Mouse (Mus musculus): ENCODE results near the gene Ankrd33. TPM values are rescaled to one million over a fixed set of nuclear protein-coding genes. Genes with fewer than 3 reads are reported as not detected.

The Ankrd33 gene
- polyA plus RNA-seq (2014; fragmentation: Nextera tagmentation; extraction: Ambion mirVana) = not detected in 2 replicates

DNA sequence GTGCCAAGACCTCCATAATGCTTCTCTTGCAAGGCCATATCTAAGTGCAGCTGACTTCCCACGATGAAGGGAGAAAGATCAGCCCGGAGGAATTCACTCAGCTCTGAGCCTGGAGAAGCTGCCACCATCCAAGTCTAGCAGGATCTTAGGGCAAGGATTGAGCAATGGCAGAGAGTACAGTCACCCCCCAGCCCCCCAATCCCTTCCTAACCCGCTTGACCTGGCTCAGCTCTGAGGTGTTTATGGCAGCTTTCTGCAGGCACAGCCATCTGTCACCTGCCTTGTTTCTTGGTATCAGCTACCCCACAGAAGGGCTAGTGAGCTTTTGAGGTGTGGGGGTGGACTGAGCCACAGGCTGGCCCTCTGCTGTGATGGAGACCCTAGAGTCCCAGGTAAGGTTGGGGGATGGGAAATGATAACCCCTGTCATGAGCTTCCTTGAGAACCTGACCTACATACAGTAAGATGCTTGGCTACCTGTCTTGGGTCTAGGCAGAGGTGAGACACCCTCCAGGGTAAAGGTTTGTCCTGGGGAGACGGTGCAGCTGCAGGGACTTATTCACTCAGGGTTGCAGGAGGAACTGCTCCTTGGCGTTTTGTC is at the start of gene Ankrd33:
Gene Ankrd33 (plus strand): TSS at position 245 of the 600 bp plus-strand sequence.
- no peaks in the 10 kb centered on the region for H3K27me3 ChIP-seq (ENCODE audit: control insufficient read depth, insufficient read depth, low read length)
- H3K36me3 ChIP-seq (ENCODE audit: control insufficient read depth, insufficient read depth, low read length) = no peaks in the 10 kb centered on the region
- 0 out of 2 replicates have a peak, but pooled peaks cover 3% of the 10 kb centered on the region for H3K9me3 ChIP-seq (replicated peaks; ENCODE audit: control insufficient read depth, low read length)
- no peak for ATAC-seq (replicated peaks; ENCODE audit: insufficient number of reproducible peaks, low FRiP score, low TSS enrichment)
- 72% methylated on average over 5 of the region's 5 CpGs for whole genome bisulfite sequencing (ENCODE audit: insufficient replicate concordance)
- no peak within 1 kb of the TSS for H3K4me2 ChIP-seq
- H3K27ac ChIP-seq (ENCODE audit: low read depth, low read length) = no peak within 1 kb of the TSS
- H3K4me1 ChIP-seq (ENCODE audit: control insufficient read depth, insufficient read depth, low read length) = peaks cover 2% of the 10 kb centered on the region; the same call in 1 of the 2 replicates
- H3K9ac ChIP-seq (ENCODE audit: low read depth, low read length) = no peak within 1 kb of the TSS
- H3K4me3 ChIP-seq (ENCODE audit: low read depth, low read length) = no peak within 1 kb of the TSS

DNA sequence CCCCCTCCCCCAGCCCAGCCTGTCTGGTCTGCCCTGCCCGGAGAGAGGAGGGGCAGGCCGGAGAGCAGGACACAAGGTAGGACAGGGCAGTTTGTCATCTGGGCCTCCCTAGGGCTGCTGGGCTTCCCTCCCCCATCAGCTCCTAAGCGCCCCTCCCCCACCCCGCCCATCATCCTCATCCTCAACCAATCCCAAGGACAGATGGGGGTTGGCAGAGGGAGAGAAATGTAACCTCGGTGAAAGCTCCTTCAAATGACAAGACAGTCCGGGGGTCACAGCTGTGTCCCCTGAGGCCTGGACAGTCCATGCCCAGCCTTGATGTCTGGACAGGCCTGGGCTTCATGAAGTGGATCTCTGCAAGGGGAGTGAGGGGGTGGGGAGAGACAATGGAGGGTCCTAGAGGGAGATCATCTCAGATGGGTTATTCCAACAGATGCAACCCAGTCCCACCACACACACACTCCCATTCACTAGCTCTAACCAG is 49.1 kb upstream of the Ankrd33 start:
- Histone ChIP-seq H3K4me3 (ENCODE audit: low read depth, low read length) (no peak overlapping the region), H3K4me1 (ENCODE audit: control insufficient read depth, insufficient read depth, low read length) (peaks cover 44% of the 10 kb centered on the region), H3K9me3 (replicated peaks; ENCODE audit: control insufficient read depth, low read length) (no peaks in the 10 kb centered on the region), H3K27ac (ENCODE audit: low read depth, low read length) (no peak overlapping the region), H3K36me3 (ENCODE audit: control insufficient read depth, insufficient read depth, low read length) (no peaks in the 10 kb centered on the region), H3K9ac (ENCODE audit: low read depth, low read length) (no peak overlapping the region), H3K27me3 (ENCODE audit: control insufficient read depth, insufficient read depth, low read length) (no peaks in the 10 kb centered on the region; the same call in 1 of the 2 replicates), H3K4me2 (no peak overlapping the region)
- no peak for ATAC-seq (replicated peaks; ENCODE audit: insufficient number of reproducible peaks, low FRiP score, low TSS enrichment)
- WGBS (ENCODE audit: insufficient replicate concordance) = 23% methylated on average over 6 of the region's 6 CpGs

DNA sequence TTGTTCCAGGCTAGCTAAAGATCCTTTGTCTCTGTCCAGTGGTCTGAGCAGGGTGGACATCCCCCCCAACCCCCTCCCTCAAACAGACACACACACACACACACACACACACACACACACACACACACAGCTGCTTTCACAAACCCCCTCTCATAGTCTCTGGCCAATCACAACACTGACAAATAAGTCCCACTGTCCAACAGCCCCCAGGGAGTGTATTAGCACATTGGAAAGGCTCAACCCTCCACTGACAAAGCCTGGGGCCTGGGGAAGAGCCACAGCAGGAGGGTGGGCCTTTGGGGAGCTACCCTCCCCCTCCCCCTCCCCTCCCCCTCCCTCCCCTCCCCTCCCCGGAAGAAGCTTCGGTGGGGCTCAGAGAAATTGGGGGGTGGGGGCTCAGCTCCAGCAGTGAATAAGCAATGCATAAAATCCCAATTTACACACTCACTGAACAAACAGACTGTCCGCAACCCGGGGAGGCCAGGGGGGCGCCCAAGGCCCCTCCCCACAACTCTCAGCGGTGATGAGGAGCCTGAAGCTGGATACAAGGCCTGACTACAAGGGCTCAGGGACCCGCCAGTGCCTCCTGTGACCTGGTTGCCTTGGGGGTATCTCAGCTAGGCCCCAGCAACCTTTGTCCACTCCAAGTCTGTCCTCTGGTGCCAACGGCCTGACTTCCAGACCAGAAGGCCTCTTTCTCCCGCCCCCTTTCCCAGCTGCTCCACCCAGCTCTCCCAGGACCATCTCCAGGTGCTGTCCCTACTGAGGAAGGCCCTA is 48.4 kb upstream of the Ankrd33 start:
- peaks cover 48% of the 10 kb centered on the region for H3K4me1 ChIP-seq (ENCODE audit: control insufficient read depth, insufficient read depth, low read length)

DNA sequence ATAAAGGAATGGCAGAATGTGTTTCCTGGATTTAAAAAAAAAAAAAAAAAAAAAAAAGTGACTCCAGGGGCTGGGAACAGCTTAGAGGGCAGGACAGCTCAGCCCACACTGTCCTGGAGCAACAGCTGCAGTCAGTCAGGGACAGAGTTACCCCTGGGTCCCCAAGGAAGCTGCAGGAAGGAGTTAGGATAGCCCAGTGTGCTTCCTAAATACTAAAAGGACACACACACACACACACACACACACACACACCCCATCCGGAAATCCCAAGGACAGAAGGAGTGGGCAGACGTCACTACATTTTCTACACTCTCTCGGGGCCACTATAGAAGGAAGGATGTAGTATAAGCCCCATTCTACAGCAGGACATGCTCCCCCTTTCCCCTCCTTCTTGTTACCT is 47.5 kb upstream of the Ankrd33 start:
- no peak for ATAC-seq (replicated peaks; ENCODE audit: insufficient number of reproducible peaks, low FRiP score, low TSS enrichment)
- H3K27ac ChIP-seq (ENCODE audit: low read depth, low read length) = no peak overlapping the region
- H3K27me3 ChIP-seq (ENCODE audit: control insufficient read depth, insufficient read depth, low read length) = no peaks in the 10 kb centered on the region; the same call in 1 of the 2 replicates
- no peaks in the 10 kb centered on the region for H3K36me3 ChIP-seq (ENCODE audit: control insufficient read depth, insufficient read depth, low read length)
- H3K4me1 ChIP-seq (ENCODE audit: control insufficient read depth, insufficient read depth, low read length) = peaks cover 49% of the 10 kb centered on the region
- H3K9me3 ChIP-seq (replicated peaks; ENCODE audit: control insufficient read depth, low read length) = no peaks in the 10 kb centered on the region
- H3K4me3 ChIP-seq (ENCODE audit: low read depth, low read length) = no peak overlapping the region
- 42% methylated on average over 3 of the region's 3 CpGs for whole genome bisulfite sequencing (ENCODE audit: insufficient replicate concordance)
- no peak overlapping the region for H3K4me2 ChIP-seq
- no peak overlapping the region for H3K9ac ChIP-seq (ENCODE audit: low read depth, low read length)

More for the DNA sequence above, 48.4 kb upstream of the Ankrd33 start:
- no peak overlapping the region for H3K4me3 ChIP-seq (ENCODE audit: low read depth, low read length)
- H3K4me2 ChIP-seq = no peak overlapping the region
- no peak overlapping the region for H3K27ac ChIP-seq (ENCODE audit: low read depth, low read length)
- no peak overlapping the region for H3K9ac ChIP-seq (ENCODE audit: low read depth, low read length)
- no peaks in the 10 kb centered on the region; the same call in 1 of the 2 replicates for H3K27me3 ChIP-seq (ENCODE audit: control insufficient read depth, insufficient read depth, low read length)
- H3K9me3 ChIP-seq (replicated peaks; ENCODE audit: control insufficient read depth, low read length) = no peaks in the 10 kb centered on the region
- H3K36me3 ChIP-seq (ENCODE audit: control insufficient read depth, insufficient read depth, low read length) = no peaks in the 10 kb centered on the region
- ATAC-seq (replicated peaks; ENCODE audit: insufficient number of reproducible peaks, low FRiP score, low TSS enrichment) = no peak
- WGBS (ENCODE audit: insufficient replicate concordance) = 39% methylated on average over 7 of the region's 9 CpGs

DNA sequence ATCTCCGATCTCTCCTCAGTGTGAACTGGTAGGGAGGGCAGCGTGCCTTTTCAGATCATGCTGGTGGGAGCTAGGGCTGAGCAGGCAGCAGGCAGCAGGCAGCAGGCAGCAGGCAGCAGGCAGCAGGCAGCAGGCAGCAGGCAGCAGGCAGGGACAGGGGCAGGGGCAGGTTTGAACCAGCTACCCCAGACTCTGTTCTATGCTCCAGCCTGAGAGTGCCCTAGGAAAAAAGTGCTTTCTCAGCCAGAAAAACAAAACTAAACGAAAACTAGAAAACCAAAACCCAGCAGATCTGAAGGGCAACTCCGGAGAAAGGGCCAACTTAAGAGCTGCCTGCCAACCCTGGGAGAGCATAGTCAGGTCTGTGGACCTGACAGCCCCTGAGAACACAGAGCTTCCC is 46.9 kb upstream of the Ankrd33 start:
- WGBS (ENCODE audit: insufficient replicate concordance) = 65% methylated on average over 4 of the region's 4 CpGs

DNA sequence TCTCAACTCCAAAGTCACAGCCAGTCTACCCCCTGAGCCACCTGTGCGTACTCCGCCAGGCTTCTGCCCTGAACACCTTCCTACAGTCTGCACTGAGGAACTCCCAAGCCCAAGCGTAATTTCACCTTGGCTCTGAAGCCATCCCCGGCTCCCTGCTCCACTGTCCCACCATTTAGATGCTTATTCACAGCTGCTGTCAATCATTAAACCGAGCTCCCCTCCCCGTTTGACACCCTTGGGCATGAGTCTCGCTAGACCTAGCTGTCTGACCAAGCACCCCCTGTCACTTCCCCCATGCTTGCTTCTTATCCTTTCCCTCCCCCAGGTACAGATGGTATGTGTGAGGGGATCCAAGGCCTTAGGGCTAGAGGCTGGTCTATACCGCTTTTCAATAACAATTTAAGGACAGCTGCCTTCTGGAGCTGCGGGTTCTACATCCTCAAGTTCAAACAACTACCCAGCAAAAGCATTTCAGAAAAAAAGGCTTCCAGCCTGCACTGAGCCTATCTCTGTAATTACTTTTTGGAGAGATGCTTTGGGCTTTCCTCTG is 45.8 kb upstream of the Ankrd33 start:
- Histone ChIP-seq H3K27me3 (ENCODE audit: control insufficient read depth, insufficient read depth, low read length) (no peaks in the 10 kb centered on the region), H3K4me1 (ENCODE audit: control insufficient read depth, insufficient read depth, low read length) (peaks cover 51% of the 10 kb centered on the region), H3K9ac (ENCODE audit: low read depth, low read length) (no peak overlapping the region), H3K9me3 (replicated peaks; ENCODE audit: control insufficient read depth, low read length) (no peaks in the 10 kb centered on the region), H3K27ac (ENCODE audit: low read depth, low read length) (no peak overlapping the region), H3K4me3 (ENCODE audit: low read depth, low read length) (no peak overlapping the region), H3K36me3 (ENCODE audit: control insufficient read depth, insufficient read depth, low read length) (peaks cover 3% of the 10 kb centered on the region; the same call in 1 of the 2 replicates), H3K4me2 (no peak overlapping the region)
- no peak for ATAC-seq (replicated peaks; ENCODE audit: insufficient number of reproducible peaks, low FRiP score, low TSS enrichment)
- WGBS (ENCODE audit: insufficient replicate concordance) = 61% methylated on average over 9 of the region's 9 CpGs

More for the DNA sequence above, 46.9 kb upstream of the Ankrd33 start:
- H3K36me3 ChIP-seq (ENCODE audit: control insufficient read depth, insufficient read depth, low read length) = peaks cover 2% of the 10 kb centered on the region; the same call in 1 of the 2 replicates
- no peaks in the 10 kb centered on the region for H3K27me3 ChIP-seq (ENCODE audit: control insufficient read depth, insufficient read depth, low read length)
- no peak overlapping the region for H3K27ac ChIP-seq (ENCODE audit: low read depth, low read length)
- H3K9me3 ChIP-seq (replicated peaks; ENCODE audit: control insufficient read depth, low read length) = no peaks in the 10 kb centered on the region
- ATAC-seq (replicated peaks; ENCODE audit: insufficient number of reproducible peaks, low FRiP score, low TSS enrichment) = no peak
- no peak overlapping the region for H3K9ac ChIP-seq (ENCODE audit: low read depth, low read length)
- H3K4me3 ChIP-seq (ENCODE audit: low read depth, low read length) = no peak overlapping the region
- no peak overlapping the region for H3K4me2 ChIP-seq
- H3K4me1 ChIP-seq (ENCODE audit: control insufficient read depth, insufficient read depth, low read length) = peaks cover 51% of the 10 kb centered on the region

DNA sequence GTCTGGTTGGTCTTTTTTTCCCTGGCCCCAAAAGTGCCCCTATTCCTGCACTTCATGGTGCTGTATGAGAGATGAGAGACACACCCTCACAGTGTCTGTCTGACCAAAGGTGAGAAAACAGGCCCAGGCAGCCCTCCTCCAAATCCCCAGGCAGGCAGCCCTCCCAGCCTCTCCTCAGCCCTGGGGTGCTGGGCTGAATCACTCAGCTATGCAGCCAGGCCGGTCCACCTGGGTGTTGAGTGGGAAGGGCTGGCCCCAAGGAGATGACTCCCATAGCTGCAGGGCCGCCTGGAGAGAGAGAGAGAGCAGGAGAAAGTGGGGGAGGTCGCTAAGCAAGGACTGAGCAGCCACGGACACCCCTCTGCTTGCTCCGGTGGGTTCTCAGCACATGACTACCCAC is 44.8 kb upstream of the Ankrd33 start:
- peaks cover 43% of the 10 kb centered on the region for H3K4me1 ChIP-seq (ENCODE audit: control insufficient read depth, insufficient read depth, low read length)
- 23% methylated on average over 5 of the region's 5 CpGs for WGBS (ENCODE audit: insufficient replicate concordance)

DNA sequence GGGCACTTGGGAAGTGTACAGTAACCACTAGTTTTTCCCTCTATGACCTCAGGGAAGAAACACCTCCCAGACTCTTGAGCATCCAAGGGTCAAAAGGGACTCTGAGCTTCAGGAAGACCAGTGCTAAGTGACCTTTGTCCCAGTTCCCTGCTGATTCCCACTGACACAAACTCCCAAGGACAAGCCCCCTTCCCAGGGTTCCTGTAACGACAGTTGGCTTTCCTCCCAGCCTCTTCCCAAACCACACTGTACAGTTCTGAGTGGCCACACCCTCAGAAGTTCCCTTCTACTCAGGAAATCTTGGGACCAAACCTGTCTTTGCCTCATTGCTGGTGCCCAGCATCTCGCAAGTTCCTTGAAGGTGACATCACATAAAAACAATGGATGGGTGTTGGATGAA is 42.8 kb upstream of the Ankrd33 start:
- no peak overlapping the region for H3K4me3 ChIP-seq (ENCODE audit: low read depth, low read length)
- no peak overlapping the region for H3K4me2 ChIP-seq
- H3K9me3 ChIP-seq (replicated peaks; ENCODE audit: control insufficient read depth, low read length) = no peaks in the 10 kb centered on the region
- peaks cover 3% of the 10 kb centered on the region; the same call in 1 of the 2 replicates for H3K36me3 ChIP-seq (ENCODE audit: control insufficient read depth, insufficient read depth, low read length)
- peaks cover 11% of the 10 kb centered on the region; the same call in 1 of the 2 replicates for H3K27me3 ChIP-seq (ENCODE audit: control insufficient read depth, insufficient read depth, low read length)
- ATAC-seq (replicated peaks; ENCODE audit: insufficient number of reproducible peaks, low FRiP score, low TSS enrichment) = no peak
- peaks cover 41% of the 10 kb centered on the region for H3K4me1 ChIP-seq (ENCODE audit: control insufficient read depth, insufficient read depth, low read length)
- no peak overlapping the region for H3K27ac ChIP-seq (ENCODE audit: low read depth, low read length)
- H3K9ac ChIP-seq (ENCODE audit: low read depth, low read length) = no peak overlapping the region
- 44% methylated on average over 2 of the region's 2 CpGs for WGBS (ENCODE audit: insufficient replicate concordance)

More for the DNA sequence above, 44.8 kb upstream of the Ankrd33 start:
- Histone ChIP-seq H3K9me3 (replicated peaks; ENCODE audit: control insufficient read depth, low read length) (no peaks in the 10 kb centered on the region), H3K9ac (ENCODE audit: low read depth, low read length) (no peak overlapping the region), H3K4me2 (no peak overlapping the region), H3K27me3 (ENCODE audit: control insufficient read depth, insufficient read depth, low read length) (no peaks in the 10 kb centered on the region), H3K27ac (ENCODE audit: low read depth, low read length) (no peak overlapping the region), H3K4me3 (ENCODE audit: low read depth, low read length) (no peak overlapping the region), H3K36me3 (ENCODE audit: control insufficient read depth, insufficient read depth, low read length) (peaks cover 3% of the 10 kb centered on the region; the same call in 1 of the 2 replicates)
- no peak for ATAC-seq (replicated peaks; ENCODE audit: insufficient number of reproducible peaks, low FRiP score, low TSS enrichment)

Data from heart, embryonic 11.5 days (tissue).